Mouse (Mus musculus) forebrain, embryonic 16.5 days (tissue): Measurements from ENCODE around the gene Ube2c. TPM values are rescaled to one million over a fixed set of nuclear protein-coding genes. Genes with fewer than 3 reads are reported as not detected.

ENCODE experiments used
- ATAC-seq: fragments of 200-750 bp; cut with Nextera tagmentation; 2 replicates; pipeline ENCODE4 v1.8.0; 2017; ENCODE audit warnings: mild to moderate bottlenecking, moderate library complexity
- H3K27ac ChIP-seq: fragments of 300-500 bp; sonication (generic); 2 replicates; pipeline ENCODE4 v1.5.1; 2014; ENCODE audit warnings: low read length, control low read depth
- H3K27me3 ChIP-seq: fragments of 300-500 bp; sonication (generic); replicated peaks from 2 replicates; pipeline ENCODE4 v1.6.1; 2014; ENCODE audit warnings: low read length; ENCODE audit not compliant: control insufficient read depth, insufficient read depth
- H3K36me3 ChIP-seq: fragments of 300-500 bp; sonication (generic); 2 replicates; pipeline ENCODE4 v1.6.1; 2014; ENCODE audit not compliant: control insufficient read depth, insufficient read depth
- H3K4me1 ChIP-seq: fragments of 300-500 bp; sonication (generic); replicated peaks from 2 replicates; pipeline ENCODE4 v1.6.1; 2014; ENCODE audit warnings: low read length; ENCODE audit not compliant: control insufficient read depth, insufficient read depth
- H3K4me2 ChIP-seq: fragments of 300-500 bp; sonication (generic); 2 replicates; pipeline ENCODE4 v1.6.1; 2014; ENCODE audit warnings: mild to moderate bottlenecking, low read length, control low read depth
- H3K4me3 ChIP-seq: fragments of 300-500 bp; sonication (generic); replicated peaks from 2 replicates; pipeline ENCODE4 v1.5.1; 2014; ENCODE audit warnings: mild to moderate bottlenecking, low read length, control low read depth
- H3K9ac ChIP-seq: fragments of 300-500 bp; sonication (generic); replicated peaks from 2 replicates; pipeline ENCODE4 v1.6.1; 2014; ENCODE audit warnings: low read depth, low read length, control low read depth
- H3K9me3 ChIP-seq: fragments of 300-500 bp; sonication (generic); 2 replicates; pipeline ENCODE4 v1.6.1; 2016; ENCODE audit warnings: low read length; ENCODE audit not compliant: control insufficient read depth
- WGBS: fragments of 180-500 bp; shearing (Covaris S2); extraction: QIAGEN DNeasy Blood & Tissue Kit; methylation state at CpG from one replicate; pipeline ENCODE4 v1.1.7; 2014; 5-methylcytosine and 5-hydroxymethylcytosine counted together
- polyA plus RNA-seq: library from polyadenylated mRNA; unstranded; fragments of >200 nt; fragmentation: Nextera tagmentation; extraction: Ambion mirVana; gene quantifications from 2 replicates; pipeline ENCODE4 v1.2.1, GENCODE M21; 2015

Gene Ube2c
- polyA plus RNA-seq, 1 experiment from 2014 or later = 148 TPM

DNA sequence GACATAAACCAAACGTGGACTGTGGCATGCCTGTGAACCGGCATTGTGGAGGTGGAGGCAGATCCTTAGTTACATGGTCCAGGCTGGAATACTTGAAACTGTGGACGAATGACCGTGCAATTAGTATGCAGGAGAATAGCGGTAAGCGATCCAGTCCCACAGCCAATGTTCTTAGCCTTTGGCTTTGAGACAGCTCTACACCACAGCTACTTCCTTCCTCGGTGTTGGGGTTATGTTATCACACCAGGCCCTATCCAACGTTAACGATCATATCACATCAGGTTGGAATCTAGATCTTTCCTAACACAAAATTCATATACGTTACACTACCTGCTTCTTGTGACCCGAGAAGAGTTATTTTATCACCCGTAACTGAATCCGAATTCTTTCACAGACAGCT, 24.7 kb upstream of the Ube2c start:
- Histone ChIP-seq H3K36me3 (peaks cover 2% of the 10 kb centered on the region; the same call in 1 of the 2 replicates), H3K4me3 (peak overlapping the region; percentile 82), H3K4me1 (peaks cover 24% of the 10 kb centered on the region), H3K4me2 (peak overlapping the region; percentile 77), H3K27me3 (0 out of 2 replicates have a peak, but pooled peaks cover 3% of the 10 kb centered on the region), H3K27ac (no peak overlapping the region), H3K9ac (no peak overlapping the region; the same call in 1 of the 2 replicates), H3K9me3 (no peaks in the 10 kb centered on the region)
- whole genome bisulfite sequencing = 77% methylated on average over 13 of the region's 13 CpGs
- no peak for ATAC-seq

DNA sequence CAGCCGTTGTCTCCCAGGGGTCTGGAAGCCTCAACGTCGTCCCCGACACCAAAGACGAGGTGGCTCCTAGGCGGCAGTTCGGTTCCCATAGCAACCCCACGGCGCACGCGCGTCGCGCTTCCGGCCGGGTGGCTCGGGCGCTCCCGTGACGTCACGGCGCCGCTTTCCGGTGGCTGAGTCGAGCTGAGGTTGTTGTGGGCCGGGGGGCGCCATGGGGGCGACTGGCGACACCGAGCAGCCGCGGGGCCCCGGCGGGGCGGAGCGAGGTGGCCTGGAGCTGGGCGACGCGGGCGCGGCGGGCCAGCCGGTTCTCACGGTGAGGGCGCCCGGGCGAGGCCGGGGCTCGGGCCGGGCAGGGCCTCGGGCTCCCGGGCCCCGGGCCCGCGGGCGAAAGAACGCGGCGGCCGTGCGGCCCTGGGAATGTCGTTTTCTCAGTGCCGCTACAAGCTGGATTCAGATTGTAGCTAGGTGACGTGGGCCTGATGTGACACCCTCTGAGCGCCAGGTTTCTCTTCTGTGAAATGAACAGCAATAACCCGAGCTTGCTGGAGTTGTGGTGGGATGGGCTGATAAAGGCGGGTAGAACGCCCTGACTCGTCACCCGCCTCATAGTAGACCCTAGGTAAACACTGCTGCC, 23.7 kb upstream of the Ube2c start, which contains the start of the genes Wfdc3 and Dnttip1:
Gene Wfdc3, minus strand, starts transcription at position 89 of the 637 bp plus-strand sequence.
Gene Dnttip1, plus strand, starts transcription at position 141 of the 637 bp plus-strand sequence.
- under 1% methylated on average over 68 of the region's 70 CpGs for WGBS
- Histone ChIP-seq H3K9ac (peak within 1 kb of the TSS; percentile 88), H3K27me3 (0 out of 2 replicates have a peak, but pooled peaks cover 3% of the 10 kb centered on the region), H3K4me2 (peak within 1 kb of the TSS; percentile 95), H3K4me3 (peak within 1 kb of the TSS; percentile 82), H3K27ac (peak within 1 kb of the TSS; percentile 52), H3K9me3 (no peaks in the 10 kb centered on the region), H3K4me1 (peaks cover 24% of the 10 kb centered on the region), H3K36me3 (peaks cover 2% of the 10 kb centered on the region; the same call in 1 of the 2 replicates)
- ATAC-seq = peak; percentile 95

DNA sequence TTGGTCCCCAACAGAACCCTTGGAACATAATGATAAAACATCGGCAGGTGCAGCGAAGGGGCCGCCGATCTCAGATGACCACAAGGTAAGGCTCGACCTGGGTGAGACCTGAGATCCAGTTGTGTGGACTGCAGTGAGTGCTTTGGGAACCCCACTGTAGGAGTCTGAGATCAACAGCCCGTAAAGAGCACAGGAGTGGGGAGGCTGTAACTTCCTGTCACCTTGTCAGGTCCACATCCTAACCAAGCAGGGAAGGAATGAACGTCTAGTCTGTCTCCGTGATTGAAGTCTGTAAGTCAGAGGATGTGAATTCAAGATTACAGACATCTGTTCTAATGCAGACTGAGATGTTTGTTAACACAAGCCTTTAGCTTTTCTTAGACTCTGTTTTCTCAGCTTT, 23.0 kb upstream of the Ube2c start:
- Histone ChIP-seq H3K4me1 (peaks cover 24% of the 10 kb centered on the region), H3K27ac (no peak overlapping the region), H3K4me2 (peak overlapping the region; percentile 95), H3K36me3 (peaks cover 6% of the 10 kb centered on the region), H3K4me3 (peak overlapping the region; percentile 82), H3K9ac (peak overlapping the region; percentile 88), H3K9me3 (no peaks in the 10 kb centered on the region), H3K27me3 (0 out of 2 replicates have a peak, but pooled peaks cover 3% of the 10 kb centered on the region)
- no peak for ATAC-seq
- 58% methylated on average over 8 of the region's 8 CpGs for WGBS

DNA sequence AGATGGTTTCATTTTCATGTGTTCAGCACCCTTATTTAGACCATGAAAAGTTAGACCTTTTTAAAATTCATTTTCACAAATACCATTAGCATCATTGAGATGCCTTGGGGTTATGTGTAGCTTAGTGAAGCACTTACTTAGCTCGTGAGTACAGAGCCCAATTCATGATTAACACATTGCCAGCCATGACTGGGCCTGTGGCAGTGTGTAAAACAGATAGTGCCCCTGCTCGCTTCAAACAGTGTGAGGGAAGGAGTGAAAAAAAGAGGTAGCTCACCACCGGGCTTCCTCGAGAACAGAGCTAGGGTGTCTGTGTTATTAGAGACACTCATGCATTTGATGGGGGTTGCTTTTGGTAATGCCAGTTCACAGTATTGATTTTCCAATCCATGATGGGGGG, 21.5 kb upstream of the Ube2c start:
- 88% methylated on average over 4 of the region's 4 CpGs for WGBS
- 0 out of 2 replicates have a peak, but pooled peaks cover 3% of the 10 kb centered on the region for H3K27me3 ChIP-seq
- H3K9me3 ChIP-seq = no peaks in the 10 kb centered on the region
- peaks cover 6% of the 10 kb centered on the region for H3K36me3 ChIP-seq
- peaks cover 24% of the 10 kb centered on the region for H3K4me1 ChIP-seq
- H3K9ac ChIP-seq = no peak overlapping the region
- H3K27ac ChIP-seq = no peak overlapping the region
- H3K4me3 ChIP-seq = no peak overlapping the region
- ATAC-seq = no peak
- no peak overlapping the region for H3K4me2 ChIP-seq

DNA sequence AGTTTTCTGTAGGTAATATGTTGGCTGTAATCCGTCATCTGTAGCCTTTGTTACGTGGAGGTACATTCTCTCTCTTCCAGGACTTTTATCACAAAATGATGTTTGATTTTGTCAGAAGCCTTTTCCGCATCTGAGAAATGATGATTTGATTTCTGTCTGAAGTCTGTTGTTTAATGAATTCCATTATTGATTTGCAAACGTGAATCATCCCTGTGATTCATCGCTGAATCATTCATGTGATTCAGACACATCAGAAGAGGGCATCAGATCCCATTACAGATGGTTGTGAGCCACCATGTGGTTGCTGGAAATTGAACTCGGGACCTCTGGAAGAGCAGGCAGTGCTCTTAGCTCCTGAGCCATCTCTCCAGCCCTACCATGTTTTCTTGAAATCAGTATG, 20.7 kb upstream of the Ube2c start:
- Histone ChIP-seq H3K36me3 (peaks cover 7% of the 10 kb centered on the region), H3K27me3 (0 out of 2 replicates have a peak, but pooled peaks cover 3% of the 10 kb centered on the region), H3K4me1 (peaks cover 24% of the 10 kb centered on the region), H3K4me3 (no peak overlapping the region), H3K9ac (no peak overlapping the region), H3K9me3 (no peaks in the 10 kb centered on the region), H3K27ac (no peak overlapping the region), H3K4me2 (no peak overlapping the region)
- ATAC-seq = no peak
- 89% methylated on average over 6 of the region's 6 CpGs for WGBS

DNA sequence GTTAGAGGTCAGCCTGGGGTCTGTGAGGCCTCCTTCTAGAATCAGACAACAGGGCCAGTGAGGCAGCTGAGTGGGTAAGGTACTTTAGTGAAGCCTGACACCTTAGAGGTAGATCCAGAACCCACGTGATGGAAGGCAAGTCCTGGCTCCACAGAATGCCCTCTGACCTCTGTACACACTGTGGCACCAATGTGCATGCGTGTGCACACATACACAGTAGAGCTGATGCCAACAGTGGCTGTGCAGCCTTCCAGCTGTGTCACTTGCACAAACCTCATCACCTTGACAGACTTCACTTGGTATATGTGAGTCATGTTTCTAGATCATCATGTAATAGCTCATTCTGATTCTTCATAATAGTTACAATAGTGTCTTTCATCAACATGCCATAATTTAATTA, 17.2 kb upstream of the Ube2c start:
- H3K27ac ChIP-seq = no peak overlapping the region
- no peak for ATAC-seq
- H3K36me3 ChIP-seq = peaks cover 23% of the 10 kb centered on the region
- H3K4me1 ChIP-seq = peaks cover 6% of the 10 kb centered on the region
- H3K27me3 ChIP-seq = no peaks in the 10 kb centered on the region
- H3K4me3 ChIP-seq = no peak overlapping the region
- H3K9me3 ChIP-seq = no peaks in the 10 kb centered on the region
- 89% methylated on average over 2 of the region's 2 CpGs for WGBS
- no peak overlapping the region for H3K4me2 ChIP-seq
- H3K9ac ChIP-seq = no peak overlapping the region

DNA sequence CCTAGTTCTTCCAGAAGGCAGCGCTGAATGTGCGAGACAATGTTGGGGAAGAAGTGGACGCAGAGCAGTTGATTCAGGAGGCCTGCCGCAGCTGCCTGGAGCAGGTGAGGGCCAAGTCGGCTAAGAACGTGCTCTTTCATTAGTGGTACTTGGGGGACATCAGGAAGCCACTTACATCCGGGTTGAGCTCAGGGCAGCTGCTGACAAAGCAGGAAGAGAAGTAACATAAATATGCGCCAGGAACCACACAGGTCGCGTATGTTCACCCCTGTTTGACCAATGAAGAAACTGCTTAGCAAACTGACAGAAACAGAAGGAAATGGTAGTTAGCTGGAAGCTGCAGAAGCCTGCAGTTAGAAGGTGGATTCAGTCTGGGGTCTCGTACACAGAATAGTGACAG, 15.6 kb upstream of the Ube2c start:
- no peak for ATAC-seq
- no peak overlapping the region for H3K4me3 ChIP-seq
- no peaks in the 10 kb centered on the region for H3K27me3 ChIP-seq
- no peaks in the 10 kb centered on the region for H3K4me1 ChIP-seq
- no peak overlapping the region for H3K27ac ChIP-seq
- H3K9ac ChIP-seq = no peak overlapping the region
- no peak overlapping the region for H3K4me2 ChIP-seq
- no peaks in the 10 kb centered on the region for H3K9me3 ChIP-seq
- H3K36me3 ChIP-seq = peaks cover 33% of the 10 kb centered on the region
- WGBS = 92% methylated on average over 11 of the region's 11 CpGs

DNA sequence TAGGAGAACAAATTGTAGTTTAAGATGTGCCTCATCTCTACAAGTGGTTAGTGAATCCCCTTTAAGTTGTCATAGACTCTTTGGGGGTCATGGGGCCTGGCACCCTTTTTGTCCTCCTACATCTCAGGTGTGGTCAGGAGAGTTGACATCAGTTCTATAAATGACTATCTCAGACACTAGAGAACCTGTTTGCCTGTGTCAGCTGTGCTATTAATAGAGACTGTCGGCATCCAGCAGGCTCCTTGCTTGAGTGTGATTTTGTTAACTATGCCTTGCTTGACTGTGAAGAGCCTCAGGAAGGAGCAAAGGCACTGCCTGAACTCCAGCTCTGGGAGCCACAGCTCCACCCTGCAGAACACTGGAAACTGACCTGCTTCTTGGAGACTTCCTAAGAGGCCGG, 14.9 kb upstream of the Ube2c start:
- no peaks in the 10 kb centered on the region for H3K4me1 ChIP-seq
- H3K9ac ChIP-seq = no peak overlapping the region
- H3K4me2 ChIP-seq = no peak overlapping the region
- peaks cover 33% of the 10 kb centered on the region for H3K36me3 ChIP-seq
- ATAC-seq = no peak
- no peak overlapping the region for H3K4me3 ChIP-seq
- no peaks in the 10 kb centered on the region for H3K9me3 ChIP-seq
- H3K27ac ChIP-seq = no peak overlapping the region
- WGBS = 81% methylated on average over 2 of the region's 2 CpGs
- H3K27me3 ChIP-seq = no peaks in the 10 kb centered on the region

DNA sequence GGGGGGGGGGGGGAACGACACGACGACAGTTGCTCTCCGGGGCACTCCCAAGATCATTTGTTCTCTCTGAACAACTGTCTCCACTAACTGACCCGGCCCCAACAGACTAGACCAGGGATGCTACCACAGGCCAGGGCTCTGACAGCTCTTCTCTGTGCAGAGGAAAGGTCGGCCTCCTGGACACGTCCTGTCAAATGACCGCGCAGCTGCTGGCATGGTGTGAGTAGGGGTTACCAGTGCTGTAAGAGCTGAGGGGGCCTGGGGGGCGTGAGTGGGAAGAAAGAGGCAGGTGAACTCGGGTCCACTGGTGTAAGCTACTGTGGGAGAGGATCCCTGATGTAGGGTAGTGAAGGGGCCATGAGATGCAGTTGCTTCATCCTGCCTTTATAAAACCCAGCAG, 11.9 kb upstream of the Ube2c start:
- Histone ChIP-seq H3K9ac (no peak overlapping the region), H3K4me1 (no peaks in the 10 kb centered on the region), H3K27ac (no peak overlapping the region), H3K27me3 (no peaks in the 10 kb centered on the region), H3K4me2 (no peak overlapping the region), H3K4me3 (no peak overlapping the region), H3K36me3 (peaks cover 49% of the 10 kb centered on the region), H3K9me3 (no peaks in the 10 kb centered on the region)
- no peak for ATAC-seq
- 91% methylated on average over 11 of the region's 11 CpGs for WGBS
